Mouse (Mus musculus): ENCODE data around the gene 1700102P08Rik. TPM values are rescaled to one million over a fixed set of nuclear protein-coding genes. Genes with fewer than 3 reads are reported as not detected.

1700102P08Rik gene
- polyA plus RNA-seq, 1 experiment: 0.17 TPM

DNA sequence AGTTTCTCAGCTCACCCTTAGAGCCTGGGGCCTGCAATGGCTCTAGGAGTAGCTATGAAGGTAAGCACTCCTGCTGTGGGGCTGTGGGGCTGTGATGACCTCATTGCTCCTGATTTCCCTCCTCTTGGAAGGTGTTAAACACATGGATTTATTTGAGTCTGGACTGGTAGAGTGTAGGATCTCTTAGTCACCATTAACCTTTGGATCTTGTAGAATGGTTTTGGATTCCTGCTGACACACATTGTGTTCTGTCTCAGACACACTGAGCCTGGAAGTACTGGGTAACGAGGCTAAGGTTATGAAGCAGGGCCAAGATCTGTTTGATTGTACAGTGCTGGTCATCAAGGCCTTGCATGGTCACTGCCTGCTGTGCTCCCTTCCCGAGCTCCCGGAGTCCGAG lies 13.3 kb upstream of the 1700102P08Rik start:
- H3K27me3 ChIP-seq (ENCODE audit: control insufficient read depth, insufficient read depth, insufficient read length): no peaks in the 10 kb centered on the region
- H3K4me3 ChIP-seq: no peak overlapping the region
- TF ChIP-seq MYOG (IDR thresholded peaks at IDR 0.05; ENCODE audit: control insufficient read depth in 1 of 3, insufficient read depth in 1 of 3, insufficient read length in 2 of 3, low read depth in 2 of 3) (no peak), TCF12 (IDR thresholded peaks at IDR 0.05; ENCODE audit: insufficient read depth, poor library complexity, severe bottlenecking) (no peak), E2F4 (IDR thresholded peaks at IDR 0.05; ENCODE audit: insufficient read depth) (no peak), REST (IDR thresholded peaks at IDR 0.05; ENCODE audit: insufficient read depth, insufficient read length) (no peak), SRF (IDR thresholded peaks at IDR 0.05; ENCODE audit: control insufficient read depth, insufficient read length, low read depth) (no peak), MAX (IDR thresholded peaks at IDR 0.05; ENCODE audit: low read depth) (no peak), CEBPB (IDR thresholded peaks at IDR 0.05; ENCODE audit: insufficient read depth, poor library complexity, severe bottlenecking) (no peak), POLR2AphosphoS2 (IDR thresholded peaks at IDR 0.05; ENCODE audit: insufficient read length, low read depth) (no peak)
- H3K79me2 ChIP-seq (ENCODE audit: control insufficient read depth, insufficient read depth): no peaks in the 10 kb centered on the region
- peaks cover 50% of the 10 kb centered on the region for H3K36me3 ChIP-seq (ENCODE audit: control insufficient read depth, insufficient read depth)
- H3K4me2 ChIP-seq (ENCODE audit: low read depth): no peak overlapping the region
- H3ac ChIP-seq (ENCODE audit: control insufficient read depth, insufficient read length): no peak overlapping the region

DNA sequence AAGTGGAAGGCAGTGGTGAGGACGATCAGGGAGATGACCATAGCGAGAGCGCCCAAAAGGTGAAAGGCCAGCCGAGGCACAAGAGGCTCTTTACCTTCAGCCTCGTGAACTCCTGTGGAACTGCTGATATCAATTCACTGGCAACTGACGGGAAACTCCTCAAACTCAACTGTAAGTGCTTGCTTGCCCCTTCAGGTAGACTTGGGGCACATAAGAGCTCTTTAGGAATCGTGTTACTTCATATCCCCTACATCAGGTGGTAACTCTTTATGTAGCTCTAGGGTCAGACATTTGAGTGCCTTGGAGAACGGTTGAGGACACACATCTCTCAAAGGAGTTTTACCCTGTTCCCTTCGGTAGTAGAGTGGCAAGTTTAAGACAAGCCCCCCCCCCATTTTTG lies 11.2 kb upstream of the 1700102P08Rik start:
- TF ChIP-seq MYOG (IDR thresholded peaks at IDR 0.05; ENCODE audit: control insufficient read depth in 1 of 3, insufficient read depth in 1 of 3, insufficient read length in 2 of 3, low read depth in 2 of 3): no peak
- TF ChIP-seq TCF12 (IDR thresholded peaks at IDR 0.05; ENCODE audit: insufficient read depth, poor library complexity, severe bottlenecking): no peak
- TF ChIP-seq POLR2A (IDR thresholded peaks at IDR 0.05; ENCODE audit: insufficient read length, low read depth): no peak
- TF ChIP-seq SRF (IDR thresholded peaks at IDR 0.05; ENCODE audit: control insufficient read depth, insufficient read length, low read depth): no peak
- no peak for TF ChIP-seq MYOD1 (IDR thresholded peaks at IDR 0.05; ENCODE audit: control insufficient read depth in 1 of 3, insufficient read length in 2 of 3, low read depth in 2 of 3)
- no peak for TF ChIP-seq E2F4 (IDR thresholded peaks at IDR 0.05; ENCODE audit: insufficient read depth)
- TF ChIP-seq REST (IDR thresholded peaks at IDR 0.05; ENCODE audit: insufficient read depth, insufficient read length): no peak
- TF ChIP-seq USF1 (IDR thresholded peaks at IDR 0.05; ENCODE audit: low read depth): no peak
- no peak for TF ChIP-seq MAX (IDR thresholded peaks at IDR 0.05; ENCODE audit: low read depth)
- TF ChIP-seq POLR2AphosphoS2 (IDR thresholded peaks at IDR 0.05; ENCODE audit: insufficient read length, low read depth): no peak
- no peak for TF ChIP-seq TCF3 (IDR thresholded peaks at IDR 0.05; ENCODE audit: insufficient read length, low read depth)
- TF ChIP-seq CEBPB (IDR thresholded peaks at IDR 0.05; ENCODE audit: insufficient read depth, poor library complexity, severe bottlenecking): no peak
- no peak overlapping the region for H3K4me3 ChIP-seq
- no peaks in the 10 kb centered on the region for H3K27me3 ChIP-seq (ENCODE audit: control insufficient read depth, insufficient read depth, insufficient read length)
- no peak overlapping the region for H3K4me2 ChIP-seq (ENCODE audit: low read depth)
- H3K79me2 ChIP-seq (ENCODE audit: control insufficient read depth, insufficient read depth): no peaks in the 10 kb centered on the region
- peaks cover 48% of the 10 kb centered on the region for H3K36me3 ChIP-seq (ENCODE audit: control insufficient read depth, insufficient read depth)
- H3ac ChIP-seq (ENCODE audit: control insufficient read depth, insufficient read length): no peak overlapping the region

DNA sequence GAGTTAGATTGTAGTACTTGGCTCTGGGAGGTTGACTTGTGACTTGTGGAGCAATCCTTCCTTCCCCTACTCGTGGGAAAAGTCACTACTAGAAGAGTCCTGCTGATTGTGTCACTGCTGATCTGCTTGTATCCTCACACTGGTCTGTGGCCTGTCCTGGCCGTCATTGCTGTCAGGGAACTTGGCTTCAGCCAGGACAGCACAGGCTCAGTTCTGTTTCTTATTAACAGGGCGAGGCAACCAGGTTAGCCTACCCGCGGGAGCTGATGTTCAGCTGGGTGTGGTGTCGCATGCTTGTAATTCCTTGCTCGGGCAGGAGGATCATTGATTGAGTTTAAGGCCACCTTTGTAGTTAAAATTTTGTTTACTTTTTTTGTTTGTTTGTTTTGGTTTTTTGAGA lies 7.6 kb upstream of the 1700102P08Rik start:
- Histone ChIP-seq H3K36me3 (ENCODE audit: control insufficient read depth, insufficient read depth) (peaks cover 43% of the 10 kb centered on the region), H3K4me2 (ENCODE audit: low read depth) (no peak overlapping the region), H3K4me3 (no peak overlapping the region), H3K27me3 (ENCODE audit: control insufficient read depth, insufficient read depth, insufficient read length) (no peaks in the 10 kb centered on the region), H3ac (ENCODE audit: control insufficient read depth, insufficient read length) (no peak overlapping the region), H3K79me2 (ENCODE audit: control insufficient read depth, insufficient read depth) (no peaks in the 10 kb centered on the region)
- TF ChIP-seq SRF (IDR thresholded peaks at IDR 0.05; ENCODE audit: control insufficient read depth, insufficient read length, low read depth) (no peak), TCF3 (IDR thresholded peaks at IDR 0.05; ENCODE audit: insufficient read length, low read depth) (no peak), CEBPB (IDR thresholded peaks at IDR 0.05; ENCODE audit: insufficient read depth, poor library complexity, severe bottlenecking) (no peak), E2F4 (IDR thresholded peaks at IDR 0.05; ENCODE audit: insufficient read depth) (no peak), MYOD1 (IDR thresholded peaks at IDR 0.05; ENCODE audit: control insufficient read depth in 1 of 3, insufficient read length in 2 of 3, low read depth in 2 of 3) (no peak)

DNA sequence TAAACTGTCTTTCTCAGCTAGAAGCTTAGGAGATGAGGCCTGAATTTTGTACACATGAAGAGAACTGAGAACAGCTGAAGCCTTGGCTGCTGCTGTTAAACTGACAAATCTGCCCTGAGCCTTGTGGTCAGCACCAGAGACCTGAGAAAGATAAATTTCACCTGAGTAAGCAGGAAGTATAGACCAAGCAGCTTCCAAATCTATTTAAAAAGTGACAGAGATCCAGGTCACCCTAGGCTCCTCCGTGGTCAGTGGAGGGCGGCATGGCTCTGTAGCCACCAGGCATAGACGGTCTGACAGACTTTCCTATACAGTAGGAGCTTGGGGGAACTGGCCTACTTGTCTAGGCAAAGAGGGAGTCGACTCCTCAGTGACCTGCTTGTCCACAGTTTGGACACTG lies 5.8 kb upstream of the 1700102P08Rik start:
- Histone ChIP-seq H3K36me3 (ENCODE audit: control insufficient read depth, insufficient read depth) (peaks cover 32% of the 10 kb centered on the region), H3K4me2 (ENCODE audit: low read depth) (no peak overlapping the region), H3ac (ENCODE audit: control insufficient read depth, insufficient read length) (no peak overlapping the region), H3K27me3 (ENCODE audit: control insufficient read depth, insufficient read depth, insufficient read length) (no peaks in the 10 kb centered on the region), H3K4me3 (no peak overlapping the region), H3K79me2 (ENCODE audit: control insufficient read depth, insufficient read depth) (no peaks in the 10 kb centered on the region)
- TF ChIP-seq TCF12 (IDR thresholded peaks at IDR 0.05; ENCODE audit: insufficient read depth, poor library complexity, severe bottlenecking) (no peak), CEBPB (IDR thresholded peaks at IDR 0.05; ENCODE audit: insufficient read depth, poor library complexity, severe bottlenecking) (no peak), MYOG (IDR thresholded peaks at IDR 0.05; ENCODE audit: control insufficient read depth in 1 of 3, insufficient read depth in 1 of 3, insufficient read length in 2 of 3, low read depth in 2 of 3) (no peak), E2F4 (IDR thresholded peaks at IDR 0.05; ENCODE audit: insufficient read depth) (no peak), MYOD1 (IDR thresholded peaks at IDR 0.05; ENCODE audit: control insufficient read depth in 1 of 3, insufficient read length in 2 of 3, low read depth in 2 of 3) (no peak), REST (IDR thresholded peaks at IDR 0.05; ENCODE audit: insufficient read depth, insufficient read length) (no peak), USF1 (IDR thresholded peaks at IDR 0.05; ENCODE audit: low read depth) (no peak), TCF3 (IDR thresholded peaks at IDR 0.05; ENCODE audit: insufficient read length, low read depth) (no peak), POLR2AphosphoS2 (IDR thresholded peaks at IDR 0.05; ENCODE audit: insufficient read length, low read depth) (no peak), POLR2A (IDR thresholded peaks at IDR 0.05; ENCODE audit: insufficient read length, low read depth) (no peak), MAX (IDR thresholded peaks at IDR 0.05; ENCODE audit: low read depth) (no peak)

DNA sequence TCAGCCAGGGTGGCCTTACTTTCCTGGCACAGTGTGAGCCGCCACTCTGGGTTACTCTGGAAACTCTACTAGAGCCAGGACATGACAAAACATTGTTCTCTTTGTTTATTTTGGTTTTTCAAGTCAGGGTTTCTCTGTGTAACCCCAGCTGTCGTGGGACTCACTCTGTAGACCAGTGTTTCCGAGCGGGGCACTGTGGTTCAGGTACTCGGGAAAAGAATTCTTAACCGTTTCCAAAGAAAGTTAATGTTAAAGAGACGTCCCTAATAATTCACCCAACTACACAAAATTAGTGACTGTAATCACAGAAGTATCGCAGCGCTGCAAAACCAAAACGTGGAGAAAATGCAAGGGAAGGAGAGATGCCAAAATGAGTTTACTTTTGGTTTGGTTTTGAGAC lies 4.0 kb upstream of the 1700102P08Rik start:
- Histone ChIP-seq H3K27me3 (ENCODE audit: control insufficient read depth, insufficient read depth, insufficient read length) (no peaks in the 10 kb centered on the region), H3ac (ENCODE audit: control insufficient read depth, insufficient read length) (no peak overlapping the region), H3K4me2 (ENCODE audit: low read depth) (no peak overlapping the region), H3K36me3 (ENCODE audit: control insufficient read depth, insufficient read depth) (peaks cover 33% of the 10 kb centered on the region), H3K4me3 (no peak overlapping the region), H3K79me2 (ENCODE audit: control insufficient read depth, insufficient read depth) (no peaks in the 10 kb centered on the region)
- TF ChIP-seq MAX (IDR thresholded peaks at IDR 0.05; ENCODE audit: low read depth) (no peak), TCF3 (IDR thresholded peaks at IDR 0.05; ENCODE audit: insufficient read length, low read depth) (no peak), MYOG (IDR thresholded peaks at IDR 0.05; ENCODE audit: control insufficient read depth in 1 of 3, insufficient read depth in 1 of 3, insufficient read length in 2 of 3, low read depth in 2 of 3) (no peak), MYOD1 (IDR thresholded peaks at IDR 0.05; ENCODE audit: control insufficient read depth in 1 of 3, insufficient read length in 2 of 3, low read depth in 2 of 3) (no peak), TCF12 (IDR thresholded peaks at IDR 0.05; ENCODE audit: insufficient read depth, poor library complexity, severe bottlenecking) (no peak), USF1 (IDR thresholded peaks at IDR 0.05; ENCODE audit: low read depth) (no peak), POLR2AphosphoS2 (IDR thresholded peaks at IDR 0.05; ENCODE audit: insufficient read length, low read depth) (no peak), E2F4 (IDR thresholded peaks at IDR 0.05; ENCODE audit: insufficient read depth) (no peak)

Data from myocyte (in vitro differentiated cells).